Mouse (Mus musculus) right cerebral cortex, postnatal 25 days (tissue): ENCODE data around the gene Fads2.
A peak's percentile ranks its signal among the peaks of the same experiment; 100 is the strongest.

Source experiments
- DNase-seq: peaks from one replicate; pipeline ENCODE4 v3.0.0; 2022

The Fads2 gene

GRCm38 (mm10) chr19:10038910-10039309 is 62.6 kb downstream of the Fads2 start:
- DNase-seq, result no peak

- DNase-seq, result no peak
Measured at GRCm38 (mm10) chr19:10038364-10038763, 63.2 kb downstream of the Fads2 start.

GRCm38 (mm10) chr19:10037534-10037933 is 64.0 kb downstream of the Fads2 start:
- DNase-seq, result no peak

DNA sequence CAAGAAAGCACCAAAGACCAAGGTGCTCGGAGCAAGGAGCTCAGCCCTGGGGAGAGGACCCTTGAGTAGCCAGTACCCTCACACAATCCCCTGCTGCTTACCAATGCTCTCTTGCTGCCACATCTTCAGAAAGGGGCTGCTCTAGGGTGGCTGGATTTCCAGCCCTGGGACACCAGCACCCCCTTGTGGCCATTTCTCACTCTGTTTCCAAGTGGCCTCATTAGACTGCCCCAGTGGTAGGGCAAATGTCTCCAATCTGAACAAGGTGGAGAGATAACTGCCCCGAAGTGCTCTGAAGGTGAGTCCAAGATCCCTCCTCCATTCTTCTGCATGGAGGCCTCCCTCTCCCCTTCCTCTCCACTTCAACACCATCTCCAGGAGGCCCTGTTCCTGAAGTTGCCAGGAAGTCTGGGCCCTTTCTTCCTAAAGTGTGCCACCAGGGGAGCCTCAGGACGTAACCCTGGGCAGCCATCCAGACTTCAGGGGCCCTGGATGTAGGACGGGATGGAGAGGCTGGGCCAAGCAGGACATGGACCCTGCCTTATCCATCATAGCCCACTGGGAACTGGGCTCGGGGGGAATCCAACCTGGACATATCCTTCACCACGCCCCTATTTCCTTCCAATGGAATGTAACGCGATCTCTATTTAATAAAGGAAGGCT is 66.6 kb downstream of the Fads2 start:
- peak; percentile 59 for DNase-seq

DNA sequence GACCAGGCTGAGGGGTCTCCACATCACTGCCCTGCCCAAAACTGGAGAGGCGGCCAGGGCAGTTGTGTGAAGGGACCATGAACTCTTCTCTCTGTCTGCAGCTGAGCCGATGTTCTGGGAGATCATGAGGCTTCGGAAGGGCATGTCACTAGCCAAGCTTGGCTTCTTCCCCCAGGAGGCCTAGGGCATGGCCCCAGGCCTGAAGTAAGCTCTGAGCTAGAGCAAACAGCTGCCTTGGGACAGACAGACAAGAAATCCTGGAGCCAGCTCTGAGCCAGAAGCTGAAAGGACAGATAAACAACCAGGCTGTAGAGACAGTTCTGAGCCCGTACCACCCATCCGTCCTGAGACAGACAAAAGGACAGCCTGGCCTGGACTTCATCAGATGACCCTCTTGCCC is 67.2 kb downstream of the Fads2 start:
- DNase-seq, result no peak

GRCm38 (mm10) chr19:10033211-10033973 is 68.2 kb downstream of the Fads2 start:
- peak; percentile 54 for DNase-seq

DNA sequence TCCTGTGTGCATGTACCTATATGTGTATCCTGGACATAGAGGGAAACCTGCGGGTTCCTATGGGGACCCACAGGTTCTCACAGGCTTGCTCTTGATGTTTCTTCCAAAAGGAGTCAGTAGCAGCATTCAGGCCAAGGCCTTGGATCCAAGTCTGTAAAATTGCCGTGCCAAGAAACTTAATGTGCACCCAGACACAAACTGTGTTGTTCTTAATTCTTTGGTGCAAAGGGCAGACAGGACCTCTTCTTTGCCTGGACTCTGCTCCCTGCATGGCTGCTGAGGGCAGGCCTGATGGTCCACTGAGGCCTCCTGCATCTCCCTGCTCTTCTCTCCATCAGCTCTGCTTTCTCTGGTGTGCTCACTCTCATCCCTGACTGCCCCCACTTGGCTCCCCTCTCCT is 71.8 kb downstream of the Fads2 start:
- DNase-seq, result no peak

GRCm38 (mm10) chr19:10025169-10025875 is 76.2 kb downstream of the Fads2 start:
- peak; percentile 30 for DNase-seq

- DNase-seq, result no peak
Measured at GRCm38 (mm10) chr19:10023304-10023758, 78.2 kb downstream of the Fads2 start.

GRCm38 (mm10) chr19:10022414-10023303 is 78.9 kb downstream of the Fads2 start:
- peak; percentile 41 for DNase-seq

GRCm38 (mm10) chr19:10021981-10022380 is 79.6 kb downstream of the Fads2 start:
- no peak for DNase-seq

DNA sequence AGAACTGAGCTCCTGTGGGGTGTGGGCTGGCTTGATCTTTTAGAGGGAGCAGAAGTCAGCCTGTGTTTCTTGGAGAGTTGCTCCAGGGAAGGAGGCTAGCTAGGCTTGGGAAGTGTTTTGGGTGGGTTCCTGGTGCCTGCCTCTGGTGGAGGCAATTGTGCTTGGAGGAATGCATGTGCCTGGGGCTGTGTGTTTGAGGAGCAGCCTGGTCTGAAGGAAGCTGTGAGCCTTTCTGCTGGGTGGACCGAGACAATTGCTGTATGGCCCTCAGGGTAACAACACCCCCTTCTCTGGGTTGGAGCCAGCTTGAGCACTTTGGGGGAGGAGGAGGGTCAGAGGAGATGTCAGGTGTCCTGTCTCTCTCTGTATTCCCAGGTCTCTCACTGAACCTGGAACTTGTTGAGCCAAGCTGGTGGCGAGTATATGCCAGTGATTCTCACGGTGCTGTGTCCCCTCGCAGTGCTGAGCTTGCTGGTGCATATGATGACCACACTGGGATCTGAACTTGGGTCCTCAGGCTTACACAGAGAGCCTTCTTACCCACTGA is 82.3 kb downstream of the Fads2 start:
- DNase-seq, result no peak

DNA sequence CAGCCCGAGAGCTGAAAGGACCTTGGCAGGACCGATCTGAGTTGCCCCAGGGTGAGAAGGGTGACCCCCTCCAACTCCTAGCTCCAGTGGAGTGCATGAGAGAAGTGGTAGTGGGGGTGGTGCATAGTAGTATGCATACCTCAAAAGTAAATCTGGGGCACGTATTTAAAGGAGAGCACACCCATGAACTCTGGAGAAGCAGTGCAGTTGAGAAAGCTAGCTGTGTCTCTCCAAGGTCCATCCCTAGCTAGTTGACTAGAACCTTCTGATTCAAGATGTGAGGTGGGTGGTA is 83.1 kb downstream of the Fads2 start:
- no peak for DNase-seq

- DNase-seq, result peak; percentile 84
Measured at GRCm38 (mm10) chr19:10017637-10018526, 83.7 kb downstream of the Fads2 start.

DNA sequence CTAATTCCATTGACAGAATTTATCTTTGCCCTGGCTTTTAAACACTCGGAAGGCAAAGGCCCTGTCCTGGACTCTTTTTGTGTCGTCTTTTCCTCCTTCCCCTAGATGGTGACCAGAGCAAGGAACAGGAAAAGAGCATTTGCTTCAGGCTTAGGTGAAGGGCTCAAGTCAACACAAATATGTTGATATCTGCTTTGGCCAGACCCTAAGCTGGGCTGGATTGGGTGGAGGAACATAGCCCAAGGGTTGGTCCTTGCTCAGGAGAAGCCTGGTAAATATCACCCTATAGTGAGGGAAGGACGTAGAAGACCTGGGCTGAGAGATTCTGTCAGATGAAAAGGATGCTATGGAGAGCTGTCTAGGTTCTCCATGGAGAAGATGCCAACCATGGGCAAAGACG is 85.4 kb downstream of the Fads2 start:
- no peak for DNase-seq

GRCm38 (mm10) chr19:10015442-10015841 is 86.1 kb downstream of the Fads2 start:
- DNase-seq, result no peak

DNA sequence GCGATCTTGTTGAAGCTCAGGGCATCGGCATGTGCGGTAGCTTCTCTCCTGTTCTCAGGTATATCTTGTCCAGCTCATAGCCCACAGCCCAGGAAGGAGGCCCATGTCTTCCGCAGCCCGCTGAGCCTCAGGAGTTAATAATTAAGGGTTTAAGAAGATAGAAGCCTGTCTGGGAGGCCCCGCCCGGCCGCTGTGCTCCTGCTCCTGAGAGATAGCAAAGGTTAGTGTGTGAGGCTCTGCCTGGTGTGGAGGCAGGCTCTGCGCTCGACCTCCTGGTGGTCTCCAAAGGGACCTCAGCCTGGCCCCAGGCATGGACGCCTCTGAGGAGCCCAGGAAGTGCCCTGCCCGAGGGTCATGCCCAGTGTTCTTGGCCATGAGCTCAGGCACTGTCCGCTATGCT is 86.7 kb downstream of the Fads2 start:
- no peak for DNase-seq

- DNase-seq, result no peak
Measured at GRCm38 (mm10) chr19:10013913-10014312, 87.6 kb downstream of the Fads2 start.

DNA sequence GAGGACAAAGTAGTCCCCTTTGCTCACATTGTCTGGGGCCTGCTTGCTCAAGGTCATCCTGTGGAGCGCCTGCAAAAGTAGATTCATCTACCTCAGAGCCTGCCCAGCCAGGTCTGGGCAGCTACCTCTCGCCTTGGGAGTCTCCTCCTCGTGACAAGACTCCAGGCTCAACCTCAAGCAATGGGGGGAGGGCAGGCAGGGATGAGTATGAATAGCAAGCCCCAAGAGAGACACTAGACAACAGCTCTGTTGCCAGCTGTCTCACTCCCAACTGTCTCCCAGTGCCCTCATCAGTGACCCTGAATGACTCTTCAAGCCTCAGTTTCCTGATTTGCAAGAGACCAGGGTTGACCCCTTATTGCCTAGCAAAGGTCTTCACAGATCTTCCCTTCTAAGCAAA is 88.2 kb downstream of the Fads2 start:
- DNase-seq, result no peak

- no peak for DNase-seq
Measured at GRCm38 (mm10) chr19:10012827-10013278, 88.7 kb downstream of the Fads2 start.
